Mouse (Mus musculus) embryonic facial prominence, embryonic 13.5 days (tissue): ENCODE results near the gene Rab4a. TPM values are rescaled to one million over a fixed set of nuclear protein-coding genes. Genes with fewer than 3 reads are reported as not detected.

Experiments
- ATAC-seq: fragments of 200-750 bp; cut with Nextera tagmentation; 2 replicates; pipeline ENCODE4 v1.8.0; 2017; ENCODE audit warnings: low read depth; ENCODE audit not compliant: insufficient number of reproducible peaks, insufficient read depth, low FRiP score, low TSS enrichment
- H3K27ac ChIP-seq: fragments of 300-500 bp; sonication (generic); 2 replicates; pipeline ENCODE4 v1.5.1; 2015; ENCODE audit warnings: moderate library complexity, mild to moderate bottlenecking, inconsistent platforms
- H3K27me3 ChIP-seq: fragments of 300-500 bp; sonication (generic); 2 replicates; pipeline ENCODE4 v1.6.1; 2015; ENCODE audit warnings: mild to moderate bottlenecking, inconsistent platforms
- H3K36me3 ChIP-seq: fragments of 300-500 bp; sonication (generic); 2 replicates; pipeline ENCODE4 v1.6.1; 2015; ENCODE audit warnings: mild to moderate bottlenecking, inconsistent platforms
- H3K4me1 ChIP-seq: fragments of 300-500 bp; sonication (generic); 2 replicates; pipeline ENCODE4 v1.6.1; 2015; ENCODE audit warnings: inconsistent platforms
- H3K4me2 ChIP-seq: fragments of 300-500 bp; sonication (generic); 2 replicates; pipeline ENCODE4 v1.6.1; 2015; ENCODE audit warnings: moderate library complexity, mild to moderate bottlenecking, inconsistent platforms
- H3K4me3 ChIP-seq: fragments of 300-500 bp; sonication (generic); 2 replicates; pipeline ENCODE4 v1.5.1; 2015; ENCODE audit warnings: mild to moderate bottlenecking, inconsistent platforms
- H3K9ac ChIP-seq: fragments of 300-500 bp; sonication (generic); 2 replicates; pipeline ENCODE4 v1.6.1; 2015; ENCODE audit warnings: mild to moderate bottlenecking, inconsistent platforms
- H3K9me3 ChIP-seq: fragments of 300-500 bp; sonication (generic); 2 replicates; pipeline ENCODE4 v1.6.1; 2016; ENCODE audit warnings: inconsistent platforms
- WGBS: fragments of 180-500 bp; shearing (Covaris S2); methylation state at CpG from one replicate; pipeline ENCODE4 v1.1.7; 2015; ENCODE audit warnings: mixed read lengths; 5-methylcytosine and 5-hydroxymethylcytosine counted together
- polyA plus RNA-seq: library from polyadenylated mRNA; unstranded; fragments of >200 nt; fragmentation: Nextera tagmentation; extraction: Ambion mirVana; gene quantifications from 2 replicates; pipeline ENCODE4 v1.2.1, GENCODE M21; 2015

Gene Rab4a
- polyA plus RNA-seq, 1 experiment from 2014 or later, result 48.9 TPM

DNA sequence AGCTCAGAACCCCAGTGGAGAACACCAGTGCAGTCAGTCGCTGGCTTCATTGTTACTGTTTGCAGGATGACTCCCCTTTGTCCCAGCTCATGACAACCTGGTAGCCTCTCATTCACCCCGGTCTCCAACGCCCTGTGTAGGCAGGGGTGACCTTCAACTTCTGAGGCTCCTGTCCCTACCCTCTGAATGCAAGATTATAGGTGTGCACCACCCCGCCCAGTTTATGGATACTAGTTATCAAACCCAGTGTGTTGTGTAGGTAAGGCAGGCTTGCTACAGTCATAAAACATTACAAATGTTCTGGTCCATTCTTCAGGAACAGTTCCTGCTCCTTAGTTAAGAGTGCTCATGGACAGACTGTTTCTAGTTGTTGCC, 8.1 kb downstream of the Rab4a start:
- Histone ChIP-seq H3K27me3 (no peaks in the 10 kb centered on the region), H3K4me2 (no peak overlapping the region), H3K4me1 (peaks cover 14% of the 10 kb centered on the region), H3K27ac (peak overlapping the region; percentile 33; the same call in 1 of the 2 replicates), H3K4me3 (no peak overlapping the region), H3K9me3 (no peaks in the 10 kb centered on the region), H3K9ac (no peak overlapping the region; the same call in 1 of the 2 replicates), H3K36me3 (peaks cover 25% of the 10 kb centered on the region)
- WGBS, result 89% methylated on average over 4 of the region's 4 CpGs
- no peak for ATAC-seq

DNA sequence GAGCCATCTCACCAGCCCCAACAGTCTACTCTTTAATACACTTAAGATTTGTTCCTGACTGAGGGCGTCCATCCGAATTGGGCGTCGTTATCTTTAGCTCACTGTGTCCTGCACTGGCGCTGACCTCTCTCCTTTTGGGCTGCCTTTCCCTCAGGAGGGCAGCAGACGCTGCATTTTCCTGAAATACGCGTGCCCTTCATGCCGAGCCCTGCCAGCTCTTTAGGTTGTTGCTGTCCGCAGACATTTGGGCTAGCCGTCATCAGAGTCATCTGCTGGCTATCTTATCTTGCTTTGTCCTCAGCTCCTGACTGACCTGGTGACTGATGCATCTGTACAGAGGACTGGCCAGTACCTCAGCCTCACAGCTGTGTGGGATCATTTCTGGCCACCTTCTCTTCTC, 9.5 kb downstream of the Rab4a start:
- peaks cover 22% of the 10 kb centered on the region for H3K36me3 ChIP-seq
- no peak for ATAC-seq
- H3K4me3 ChIP-seq, result no peak overlapping the region
- H3K9ac ChIP-seq, result no peak overlapping the region
- H3K27ac ChIP-seq, result no peak overlapping the region
- no peaks in the 10 kb centered on the region for H3K9me3 ChIP-seq
- H3K4me1 ChIP-seq, result peaks cover 12% of the 10 kb centered on the region
- no peak overlapping the region for H3K4me2 ChIP-seq
- no peaks in the 10 kb centered on the region for H3K27me3 ChIP-seq
- 87% methylated on average over 11 of the region's 11 CpGs for WGBS

DNA sequence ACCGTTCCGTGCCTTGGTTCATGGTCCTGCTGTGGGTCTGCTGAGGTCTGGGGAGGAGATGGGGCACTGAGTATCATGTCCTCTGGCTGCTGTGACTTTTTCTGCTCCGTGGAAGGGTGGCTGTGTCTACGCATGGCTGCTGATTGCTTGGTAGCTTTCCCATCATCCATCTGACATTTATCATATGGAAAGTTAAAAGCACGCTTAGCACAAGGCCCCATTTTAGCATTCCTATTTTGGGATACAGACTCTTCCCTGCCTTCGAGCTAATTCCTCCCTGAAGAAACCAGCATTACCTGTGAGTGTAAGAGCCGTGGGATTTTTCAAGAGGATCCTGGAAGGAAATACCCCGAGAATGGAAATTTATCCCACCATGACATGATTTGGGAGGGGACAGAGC, 11.2 kb downstream of the Rab4a start:
- Histone ChIP-seq H3K4me3 (no peak overlapping the region), H3K4me1 (peaks cover 7% of the 10 kb centered on the region), H3K27ac (no peak overlapping the region), H3K4me2 (no peak overlapping the region), H3K9me3 (no peaks in the 10 kb centered on the region), H3K9ac (no peak overlapping the region), H3K36me3 (peaks cover 26% of the 10 kb centered on the region), H3K27me3 (no peaks in the 10 kb centered on the region)
- ATAC-seq, result no peak
- WGBS, result 88% methylated on average over 8 of the region's 8 CpGs

DNA sequence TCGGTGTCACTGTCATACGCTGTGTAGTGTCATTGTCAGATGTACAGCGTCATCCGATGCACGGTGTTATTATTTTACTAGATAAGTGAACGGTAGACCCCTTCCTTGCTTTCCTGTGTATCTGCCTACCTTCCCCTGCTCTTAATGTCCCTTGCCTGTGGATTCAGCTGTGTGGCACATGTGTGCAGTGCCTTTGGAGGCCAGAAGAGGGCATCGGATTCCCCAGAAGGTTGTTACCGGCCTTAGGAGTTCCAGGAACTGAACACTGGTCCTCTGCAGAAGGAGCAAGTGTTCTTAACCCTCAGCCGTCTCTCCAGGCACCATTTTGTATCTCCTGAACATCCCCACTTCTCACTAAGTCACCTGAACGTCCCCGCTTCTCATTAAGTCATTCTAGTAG, 12.0 kb downstream of the Rab4a start:
- Histone ChIP-seq H3K27me3 (no peaks in the 10 kb centered on the region), H3K4me3 (no peak overlapping the region), H3K4me2 (no peak overlapping the region), H3K36me3 (peaks cover 26% of the 10 kb centered on the region), H3K9ac (no peak overlapping the region), H3K27ac (no peak overlapping the region), H3K4me1 (peaks cover 7% of the 10 kb centered on the region), H3K9me3 (no peaks in the 10 kb centered on the region)
- ATAC-seq, result no peak
- 93% methylated on average over 11 of the region's 11 CpGs for WGBS

DNA sequence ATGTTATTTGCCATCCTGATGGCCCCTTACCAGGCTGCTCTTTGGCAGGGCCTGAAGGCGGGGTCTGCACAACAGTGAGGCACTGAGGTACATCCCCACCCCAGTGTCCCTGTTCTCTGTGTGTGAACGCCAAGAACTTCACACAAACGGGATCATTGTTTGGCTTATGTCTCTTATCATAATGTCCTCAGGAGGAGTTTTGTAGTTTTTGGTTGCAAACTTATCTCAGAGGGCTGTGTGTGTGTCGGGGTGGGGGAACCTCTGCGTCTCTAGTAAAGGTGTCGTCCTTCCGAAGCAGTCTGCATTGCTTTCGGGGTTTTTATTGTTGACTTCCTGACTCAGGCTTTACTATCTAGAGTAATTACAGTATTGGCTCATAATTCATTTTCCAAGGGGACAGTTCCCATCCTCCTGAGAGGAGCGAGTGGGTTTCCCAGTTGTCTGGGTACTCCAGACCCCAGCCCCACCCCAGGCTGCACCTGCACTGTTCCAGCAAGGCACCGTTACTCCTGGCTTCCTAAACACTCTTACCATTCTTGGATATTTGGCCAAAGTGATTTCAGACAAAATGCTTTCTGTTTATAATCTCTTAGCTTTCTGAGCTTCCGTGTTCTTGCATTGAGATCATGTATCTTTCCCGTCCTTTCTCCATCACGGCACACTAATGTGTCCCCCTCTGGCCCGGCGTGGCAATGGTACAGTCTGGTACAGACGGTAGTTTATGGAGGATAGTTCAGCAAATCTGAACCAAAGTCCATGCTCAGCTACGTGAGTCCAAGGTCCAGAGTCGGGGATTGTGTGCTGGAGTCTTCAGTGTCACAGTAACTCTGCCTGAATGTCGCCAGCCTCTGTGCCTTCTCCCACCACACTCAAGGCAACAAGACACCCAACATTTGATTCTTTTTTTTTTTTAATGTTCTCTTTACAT, 14.2 kb downstream of the Rab4a start:
- no peak overlapping the region for H3K9ac ChIP-seq
- H3K36me3 ChIP-seq, result peaks cover 39% of the 10 kb centered on the region
- no peak overlapping the region for H3K4me3 ChIP-seq
- H3K9me3 ChIP-seq, result no peaks in the 10 kb centered on the region
- no peak overlapping the region for H3K4me2 ChIP-seq
- WGBS, result 92% methylated on average over 19 of the region's 19 CpGs
- no peak for ATAC-seq
- H3K27ac ChIP-seq, result no peak overlapping the region
- H3K27me3 ChIP-seq, result no peaks in the 10 kb centered on the region
- no peaks in the 10 kb centered on the region for H3K4me1 ChIP-seq

DNA sequence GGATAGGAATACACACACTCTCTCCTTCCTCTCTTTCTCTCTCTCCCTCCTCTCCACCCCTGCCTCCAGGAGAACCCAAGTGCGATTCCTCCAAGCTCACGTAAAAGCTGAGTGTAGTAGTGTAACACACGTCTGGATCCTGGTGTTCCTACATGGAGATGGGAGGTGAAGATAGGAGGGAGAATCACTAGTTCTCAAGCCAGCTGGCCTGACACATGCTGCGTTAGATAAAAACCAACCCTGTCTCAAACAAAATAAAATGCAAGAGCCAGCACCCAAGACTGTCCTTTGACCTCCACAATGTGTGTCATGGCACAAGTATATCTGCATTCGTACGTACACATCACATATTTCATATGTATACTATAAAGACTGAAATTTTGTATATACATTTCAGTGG, 15.0 kb downstream of the Rab4a start:
- no peak overlapping the region for H3K4me3 ChIP-seq
- H3K9ac ChIP-seq, result no peak overlapping the region
- H3K27ac ChIP-seq, result no peak overlapping the region
- H3K27me3 ChIP-seq, result no peaks in the 10 kb centered on the region
- H3K4me1 ChIP-seq, result no peaks in the 10 kb centered on the region
- 93% methylated on average over 6 of the region's 6 CpGs for WGBS
- no peak for ATAC-seq
- no peak overlapping the region for H3K4me2 ChIP-seq
- no peaks in the 10 kb centered on the region for H3K9me3 ChIP-seq
- H3K36me3 ChIP-seq, result peaks cover 35% of the 10 kb centered on the region

DNA sequence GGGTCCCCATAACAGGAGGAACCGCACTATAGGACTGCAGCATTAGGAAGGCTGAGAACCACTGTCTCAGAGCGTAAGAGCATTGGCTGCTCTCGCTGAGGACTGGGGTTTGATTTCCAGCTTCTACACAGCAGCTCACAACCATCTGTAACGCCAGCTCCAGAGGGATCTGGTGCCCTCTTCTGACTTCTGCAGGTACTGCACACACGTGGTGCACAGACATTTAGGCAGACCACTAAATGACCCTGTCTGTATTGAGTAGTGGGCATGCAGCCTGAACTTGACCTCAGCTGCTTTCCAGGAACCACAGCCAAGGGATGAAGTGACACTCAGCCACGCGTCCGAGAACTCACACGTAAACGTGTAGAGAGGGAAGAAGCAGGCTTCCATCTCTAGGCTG, 17.3 kb downstream of the Rab4a start:
- ATAC-seq, result no peak
- no peak overlapping the region for H3K4me3 ChIP-seq
- no peaks in the 10 kb centered on the region for H3K4me1 ChIP-seq
- H3K36me3 ChIP-seq, result peaks cover 43% of the 10 kb centered on the region
- H3K9ac ChIP-seq, result no peak overlapping the region
- no peaks in the 10 kb centered on the region for H3K9me3 ChIP-seq
- no peak overlapping the region for H3K4me2 ChIP-seq
- H3K27ac ChIP-seq, result no peak overlapping the region
- WGBS, result 93% methylated on average over 10 of the region's 10 CpGs
- H3K27me3 ChIP-seq, result no peaks in the 10 kb centered on the region

DNA sequence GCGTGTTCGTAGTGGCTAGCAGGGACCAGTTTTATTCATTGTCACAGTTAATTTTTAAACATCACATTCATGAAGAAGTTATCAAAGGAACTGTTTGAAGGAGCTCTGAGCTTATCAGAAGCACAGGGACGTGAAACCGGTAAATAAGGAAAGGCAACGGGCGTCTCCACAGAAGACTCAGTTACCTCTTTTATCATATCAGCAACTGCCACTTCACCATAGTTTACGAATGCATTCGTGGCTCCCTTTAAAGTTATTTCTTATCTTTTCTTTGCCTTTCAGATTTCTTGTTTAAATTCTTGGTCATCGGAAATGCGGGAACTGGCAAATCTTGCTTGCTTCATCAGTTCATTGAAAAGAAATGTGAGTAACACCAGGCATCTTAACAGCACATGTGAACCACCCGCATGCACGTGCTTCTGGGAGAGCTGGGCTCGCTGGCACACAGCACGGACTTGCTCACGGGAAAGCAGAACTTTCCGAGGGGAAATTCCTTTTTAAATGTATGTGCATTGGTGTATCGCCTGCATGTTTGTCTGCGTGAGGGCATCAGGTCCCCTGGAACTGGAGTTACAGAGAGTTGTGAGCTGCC, 17.8 kb downstream of the Rab4a start:
- no peak overlapping the region for H3K27ac ChIP-seq
- WGBS, result 90% methylated on average over 18 of the region's 18 CpGs
- H3K9me3 ChIP-seq, result no peaks in the 10 kb centered on the region

DNA sequence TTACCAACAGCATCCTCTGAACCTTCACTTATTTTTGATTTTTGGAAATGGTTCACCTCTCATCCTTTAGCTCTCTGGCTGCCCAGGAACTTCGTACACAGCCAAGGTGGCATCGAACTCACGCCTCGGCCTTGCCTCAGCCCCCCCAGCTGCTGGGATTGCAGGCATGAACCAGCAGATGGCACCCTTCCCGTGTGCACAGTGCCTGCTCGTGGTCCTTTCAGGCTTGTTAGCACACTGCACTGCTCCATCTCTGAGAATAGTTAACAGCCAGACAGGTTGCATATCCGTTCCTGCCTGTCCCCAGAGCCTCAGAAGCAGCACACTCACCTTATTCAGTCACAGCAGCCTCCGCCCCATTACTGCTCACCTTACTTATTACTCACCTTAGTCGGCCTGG, 20.2 kb downstream of the Rab4a start:
- WGBS, result 51% methylated on average over 9 of the region's 9 CpGs
- Histone ChIP-seq H3K36me3 (peaks cover 66% of the 10 kb centered on the region), H3K9me3 (no peaks in the 10 kb centered on the region), H3K9ac (no peak overlapping the region), H3K4me2 (no peak overlapping the region), H3K27me3 (no peaks in the 10 kb centered on the region), H3K4me1 (no peaks in the 10 kb centered on the region), H3K4me3 (no peak overlapping the region), H3K27ac (no peak overlapping the region)
- ATAC-seq, result no peak

More for the DNA sequence above, 17.8 kb downstream of the Rab4a start:
- H3K36me3 ChIP-seq, result peaks cover 48% of the 10 kb centered on the region
- no peak overlapping the region for H3K9ac ChIP-seq
- H3K4me2 ChIP-seq, result no peak overlapping the region
- no peak for ATAC-seq
- no peak overlapping the region for H3K4me3 ChIP-seq
- no peaks in the 10 kb centered on the region for H3K27me3 ChIP-seq
- H3K4me1 ChIP-seq, result no peaks in the 10 kb centered on the region

DNA sequence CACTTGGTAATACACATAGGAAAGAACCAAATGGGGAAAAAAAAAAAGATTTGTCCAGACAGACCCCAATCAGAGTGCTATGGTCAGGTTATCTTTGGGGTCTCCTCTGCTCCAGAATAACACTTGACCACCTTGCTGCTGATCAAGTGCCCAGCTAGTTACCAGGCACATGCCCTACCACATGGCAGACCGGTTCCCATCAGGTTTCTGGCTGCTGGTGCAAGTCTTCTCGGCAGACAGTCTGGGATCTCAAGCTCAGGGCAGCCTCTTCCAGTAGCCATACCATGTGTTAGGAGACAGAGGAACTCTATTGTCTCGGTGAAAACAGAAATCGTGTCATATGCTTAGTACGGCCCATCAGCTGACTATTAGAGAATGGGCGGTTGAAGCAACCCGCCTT, 21.0 kb downstream of the Rab4a start:
- WGBS, result 94% methylated on average over 7 of the region's 7 CpGs
- ATAC-seq, result no peak
- H3K9ac ChIP-seq, result 0 out of 2 replicates have a peak overlapping the region, but pooled peaks have one; percentile 2
- H3K4me2 ChIP-seq, result no peak overlapping the region
- no peaks in the 10 kb centered on the region for H3K4me1 ChIP-seq
- H3K9me3 ChIP-seq, result no peaks in the 10 kb centered on the region
- no peak overlapping the region for H3K27ac ChIP-seq
- no peaks in the 10 kb centered on the region for H3K27me3 ChIP-seq
- no peak overlapping the region for H3K4me3 ChIP-seq
- peaks cover 72% of the 10 kb centered on the region for H3K36me3 ChIP-seq

DNA sequence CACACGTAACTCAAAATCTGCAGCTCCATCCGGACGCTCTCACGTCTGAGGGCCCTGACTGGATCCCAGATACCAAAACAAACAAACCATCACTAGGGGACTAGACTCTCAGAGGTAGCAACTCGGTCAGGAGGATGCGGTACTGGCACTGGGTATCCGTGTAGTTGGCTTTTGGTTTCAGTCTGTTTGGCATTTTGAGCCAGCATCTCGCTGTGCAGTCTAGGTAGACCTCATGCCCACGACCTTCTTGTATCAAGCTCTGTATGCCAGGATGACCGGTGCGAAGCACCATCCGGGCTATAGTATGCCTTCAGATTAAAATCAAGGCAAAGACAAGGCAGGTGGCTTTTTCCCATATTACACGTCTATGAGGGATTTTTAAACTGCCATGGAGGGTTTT, 21.7 kb downstream of the Rab4a start:
- no peaks in the 10 kb centered on the region for H3K4me1 ChIP-seq
- H3K4me2 ChIP-seq, result no peak overlapping the region
- H3K9ac ChIP-seq, result no peak overlapping the region
- no peak overlapping the region for H3K4me3 ChIP-seq
- peaks cover 80% of the 10 kb centered on the region for H3K36me3 ChIP-seq
- no peaks in the 10 kb centered on the region for H3K9me3 ChIP-seq
- no peak for ATAC-seq
- no peak overlapping the region for H3K27ac ChIP-seq
- WGBS, result 89% methylated on average over 13 of the region's 13 CpGs
- no peaks in the 10 kb centered on the region for H3K27me3 ChIP-seq

DNA sequence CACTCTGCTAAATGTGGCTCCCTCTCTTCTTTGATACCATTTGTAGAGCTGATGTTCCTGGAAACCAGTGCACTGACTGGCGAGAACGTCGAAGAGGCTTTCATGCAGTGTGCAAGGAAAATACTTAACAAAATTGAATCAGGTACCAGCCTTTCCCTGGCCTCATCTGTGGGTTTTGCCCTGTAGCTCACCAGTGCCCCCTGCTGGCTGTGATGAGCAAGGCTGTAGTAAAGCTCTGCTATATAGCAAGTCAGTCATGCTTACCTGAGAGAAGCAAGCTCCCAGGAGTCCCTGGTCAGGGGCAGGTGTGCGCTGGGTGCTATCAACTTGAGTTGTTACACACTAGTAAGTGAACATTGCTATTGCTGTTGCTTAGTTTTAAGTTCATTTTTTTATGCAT, 27.0 kb downstream of the Rab4a start:
- Histone ChIP-seq H3K9ac (no peak overlapping the region), H3K4me1 (no peaks in the 10 kb centered on the region), H3K4me3 (no peak overlapping the region), H3K27me3 (no peaks in the 10 kb centered on the region), H3K27ac (no peak overlapping the region), H3K9me3 (no peaks in the 10 kb centered on the region), H3K4me2 (no peak overlapping the region), H3K36me3 (peaks cover 91% of the 10 kb centered on the region)
- no peak for ATAC-seq
- WGBS, result 95% methylated on average over 4 of the region's 4 CpGs
